Mouse (Mus musculus): ENCODE data around the gene Tax1bp3.

The Tax1bp3 gene

GRCm38 (mm10) chr11:73176186-73176585 is 697 bp upstream of the Tax1bp3 start:
- DNase-seq: no peak

- peak; percentile 56 for DNase-seq
Observed at GRCm38 (mm10) chr11:73177509-73177875, 609 bp downstream of the Tax1bp3 start.

- DNase-seq: no peak
Observed at GRCm38 (mm10) chr11:73177895-73178294, 1.0 kb downstream of the Tax1bp3 start.

GRCm38 (mm10) chr11:73185872-73186615 is 9.2 kb downstream of the Tax1bp3 start:
- DNase-seq: no peak

- no peak for DNase-seq
Observed at GRCm38 (mm10) chr11:73187231-73187630, 10.3 kb downstream of the Tax1bp3 start.

GRCm38 (mm10) chr11:73193047-73193446 is 16.2 kb downstream of the Tax1bp3 start:
- no peak for DNase-seq

GRCm38 (mm10) chr11:73194444-73194843 is 17.6 kb downstream of the Tax1bp3 start:
- DNase-seq: no peak

- no peak for DNase-seq
Observed at GRCm38 (mm10) chr11:73198190-73198589, 21.3 kb downstream of the Tax1bp3 start.

- no peak for DNase-seq
Observed at GRCm38 (mm10) chr11:73198603-73199229, 21.8 kb downstream of the Tax1bp3 start, which contains the start of gene Ctns. TSS of gene Ctns (minus strand) at chr11:73199042.

- DNase-seq: peak; percentile 90
Observed at GRCm38 (mm10) chr11:73199230-73199712, 22.4 kb downstream of the Tax1bp3 start, which contains the start of gene Shpk. TSS of gene Shpk (plus strand) at chr11:73199460.

- DNase-seq: no peak
Observed at GRCm38 (mm10) chr11:73199879-73200278, 23.0 kb downstream of the Tax1bp3 start.

GRCm38 (mm10) chr11:73201021-73201420 is 24.1 kb downstream of the Tax1bp3 start:
- DNase-seq: no peak

GRCm38 (mm10) chr11:73201597-73201996 is 24.7 kb downstream of the Tax1bp3 start:
- no peak for DNase-seq

GRCm38 (mm10) chr11:73203895-73204294 is 27.0 kb downstream of the Tax1bp3 start:
- no peak for DNase-seq

- no peak for DNase-seq
Observed at GRCm38 (mm10) chr11:73205194-73205593, 28.3 kb downstream of the Tax1bp3 start.

- DNase-seq: no peak
Observed at GRCm38 (mm10) chr11:73207621-73208020, 30.7 kb downstream of the Tax1bp3 start.

GRCm38 (mm10) chr11:73213956-73214355 is 37.1 kb downstream of the Tax1bp3 start:
- no peak for DNase-seq

- DNase-seq: no peak
Observed at GRCm38 (mm10) chr11:73219671-73220070, 42.8 kb downstream of the Tax1bp3 start.

- no peak for DNase-seq
Observed at GRCm38 (mm10) chr11:73220651-73221050, 43.8 kb downstream of the Tax1bp3 start.

- no peak for DNase-seq
Observed at GRCm38 (mm10) chr11:73222846-73223245, 46.0 kb downstream of the Tax1bp3 start.

- DNase-seq: no peak
Observed at GRCm38 (mm10) chr11:73223966-73224365, 47.1 kb downstream of the Tax1bp3 start.

GRCm38 (mm10) chr11:73225856-73226255 is 49.0 kb downstream of the Tax1bp3 start:
- no peak for DNase-seq

GRCm38 (mm10) chr11:73228881-73229280 is 52.0 kb downstream of the Tax1bp3 start:
- DNase-seq: no peak

GRCm38 (mm10) chr11:73230081-73230480 is 53.2 kb downstream of the Tax1bp3 start:
- no peak for DNase-seq

Measured in right cerebral cortex, postnatal 4 days (tissue).